Mouse (Mus musculus) megakaryocyte-erythroid progenitor cell, adult 5-6 weeks (primary cell): ENCODE results near the gene Tsga10. TPM values are rescaled to one million over a fixed set of nuclear protein-coding genes. Genes with fewer than 3 reads are reported as not detected.

Experiments
- ATAC-seq: replicated peaks from 2 replicates; pipeline ENCODE4 v1.8.0; 2016; ENCODE audit warnings: mild to moderate bottlenecking, inconsistent platforms; ENCODE audit not compliant: severe bottlenecking, poor library complexity, low FRiP score, low TSS enrichment
- total RNA-seq, 2 experiments: library from RNA; stranded (forward) in 1 of 2; stranded (reverse) in 1 of 2; fragments of 200-1000, 215-1000 nt in 1 of 2; fragments of >200 nt in 1 of 2; fragmentation: Nextera tagmentation in 1 of 2; gene quantifications; 2 replicates each; pipeline ENCODE4 v1.2.3; 2014 to 2017

Tsga10 gene
- 1.4 and 2.4 TPM in 2 replicates for total RNA-seq (2014; fragmentation: Nextera tagmentation)
- total RNA-seq (2017), result 2.2 and 4.6 TPM in 2 replicates

DNA sequence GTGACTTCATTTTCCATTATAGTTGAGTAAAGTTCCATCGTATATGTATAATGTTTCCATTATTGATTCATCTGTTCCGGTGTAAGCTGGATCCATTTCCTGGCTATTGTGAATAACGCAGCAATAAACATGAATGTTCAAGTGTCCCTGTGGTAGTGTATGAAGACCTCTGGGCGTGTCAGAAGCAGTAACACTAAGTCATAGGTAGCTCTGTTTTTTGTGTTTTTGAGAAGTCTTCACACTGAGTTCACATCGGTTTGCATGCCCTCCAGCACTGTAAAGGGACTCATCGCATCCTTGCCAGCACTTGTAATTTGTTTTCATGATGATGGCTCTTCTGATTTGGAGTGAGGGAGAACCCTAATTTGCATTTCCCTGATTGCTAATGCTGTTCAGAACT is at the start of gene Tsga10:
Gene Tsga10 (minus strand): TSS at position 144 of the 400 bp plus-strand sequence.
- ATAC-seq, result no peak

DNA sequence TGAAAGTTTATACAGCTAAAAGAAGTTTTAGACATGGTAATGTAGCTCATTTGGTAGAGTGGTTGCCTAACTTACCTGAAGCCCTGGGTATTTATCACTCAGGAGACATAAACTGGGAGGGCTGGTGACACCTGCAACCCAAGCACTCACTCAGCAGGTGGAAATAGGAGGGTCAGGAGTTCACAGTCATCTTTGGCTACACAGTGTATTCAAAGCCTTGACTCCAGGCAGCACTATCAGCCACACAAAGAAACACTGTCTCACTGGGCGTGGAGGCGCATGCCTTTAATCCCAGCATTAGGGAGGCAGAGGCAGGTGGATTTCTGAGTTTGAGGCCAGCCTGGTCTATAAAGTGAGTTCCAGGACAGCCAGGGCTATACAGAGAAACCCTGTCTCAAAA is 46.5 kb upstream of the Tsga10 start:
- no peak for ATAC-seq

DNA sequence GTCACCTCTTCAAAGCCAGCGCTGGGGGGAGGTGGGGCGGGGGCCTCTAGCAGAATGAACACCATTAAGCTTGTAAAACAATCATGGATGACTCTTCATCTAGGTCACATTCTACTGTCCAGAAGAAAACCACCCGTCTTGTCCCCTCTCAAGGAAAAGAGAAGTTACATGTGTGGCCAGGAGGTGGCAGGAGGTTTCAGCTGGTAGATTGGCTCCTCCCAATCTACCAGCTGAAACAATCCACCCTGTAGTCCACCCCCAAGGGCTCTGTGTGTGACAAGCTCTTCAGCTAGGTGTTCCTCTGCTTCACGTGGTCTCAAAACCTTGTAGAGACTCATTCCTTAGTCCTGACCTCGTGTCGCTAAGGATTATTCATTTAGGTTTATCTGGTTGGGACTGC is 36.9 kb upstream of the Tsga10 start:
- ATAC-seq, result peak; percentile 86

DNA sequence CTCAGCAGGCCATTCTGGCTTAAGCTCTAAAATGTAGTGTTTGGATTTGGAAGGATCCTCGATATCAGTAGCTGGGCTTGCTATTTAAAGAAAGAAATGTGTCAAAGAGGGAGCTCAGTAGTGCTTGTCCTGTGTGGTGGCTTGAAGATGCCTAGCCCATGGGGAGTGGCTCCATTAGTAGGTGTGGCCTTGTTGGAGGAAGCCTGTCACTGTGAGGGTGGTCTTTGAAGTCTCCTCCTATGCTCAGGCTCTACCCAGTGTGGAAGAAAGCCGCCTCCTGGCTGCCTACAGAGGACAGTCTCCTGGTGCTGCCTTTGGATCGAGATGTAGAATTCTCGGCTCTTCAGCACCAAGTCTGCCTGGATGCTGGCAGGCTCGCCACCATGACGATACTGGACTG is 34.1 kb upstream of the Tsga10 start:
- ATAC-seq, result no peak

DNA sequence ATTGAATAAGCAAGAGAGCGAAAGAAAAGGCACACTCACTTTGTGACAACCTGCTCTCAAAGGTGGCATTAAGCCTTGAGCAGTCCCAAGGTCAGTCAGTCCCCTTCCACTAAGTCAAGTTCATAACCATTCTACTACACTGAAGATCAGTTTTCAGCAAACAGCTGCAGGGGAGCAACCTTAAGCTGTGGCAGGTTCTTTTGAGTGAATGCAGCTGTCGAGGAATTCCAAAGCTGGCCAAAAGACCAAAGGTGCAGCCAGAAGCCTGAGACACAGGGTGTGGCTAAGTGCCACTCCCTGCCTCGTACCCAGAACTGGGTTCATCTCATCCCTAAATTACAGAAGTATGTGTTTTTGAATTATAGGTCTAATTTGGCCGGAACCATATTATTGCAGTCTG is 33.6 kb upstream of the Tsga10 start:
- no peak for ATAC-seq

DNA sequence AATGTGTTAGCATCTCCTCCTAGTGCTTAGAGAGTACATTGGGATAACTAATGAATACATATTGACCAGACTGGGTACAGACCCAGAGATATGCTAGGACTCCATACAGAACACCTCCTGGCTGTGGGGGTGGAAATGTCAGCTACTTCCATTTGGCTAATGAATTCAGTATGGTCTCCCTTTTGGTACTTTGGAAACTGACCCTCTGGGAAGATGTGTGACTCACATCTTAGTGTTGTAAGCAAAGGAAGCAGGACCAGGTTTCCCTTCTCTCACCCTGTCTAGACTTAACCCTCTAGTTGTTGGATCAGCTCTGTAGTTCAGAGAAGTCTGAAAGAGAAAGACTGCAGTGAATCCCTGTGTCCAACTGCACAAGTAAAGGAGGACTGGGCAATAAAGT is 28.4 kb upstream of the Tsga10 start:
- ATAC-seq, result no peak

DNA sequence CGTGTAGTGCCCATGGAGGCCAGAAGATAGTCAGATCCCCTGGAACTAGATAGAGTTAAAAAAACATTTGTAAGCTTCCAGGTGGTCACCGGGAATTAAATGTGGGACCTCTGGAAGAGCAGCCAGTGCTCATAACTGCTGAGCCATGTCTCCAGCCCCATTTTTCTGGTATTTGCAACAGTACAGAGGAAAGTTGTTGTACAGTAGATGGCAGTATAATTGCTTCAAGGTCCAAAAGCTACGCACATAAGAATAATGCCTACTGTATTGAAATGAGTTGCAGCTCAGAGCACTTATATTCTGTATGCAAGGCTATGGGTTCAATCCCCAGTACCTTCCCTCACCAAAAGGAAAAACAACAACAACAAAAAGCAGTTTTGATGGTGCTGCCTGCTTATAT is 25.2 kb upstream of the Tsga10 start:
- ATAC-seq, result peak; percentile 60

DNA sequence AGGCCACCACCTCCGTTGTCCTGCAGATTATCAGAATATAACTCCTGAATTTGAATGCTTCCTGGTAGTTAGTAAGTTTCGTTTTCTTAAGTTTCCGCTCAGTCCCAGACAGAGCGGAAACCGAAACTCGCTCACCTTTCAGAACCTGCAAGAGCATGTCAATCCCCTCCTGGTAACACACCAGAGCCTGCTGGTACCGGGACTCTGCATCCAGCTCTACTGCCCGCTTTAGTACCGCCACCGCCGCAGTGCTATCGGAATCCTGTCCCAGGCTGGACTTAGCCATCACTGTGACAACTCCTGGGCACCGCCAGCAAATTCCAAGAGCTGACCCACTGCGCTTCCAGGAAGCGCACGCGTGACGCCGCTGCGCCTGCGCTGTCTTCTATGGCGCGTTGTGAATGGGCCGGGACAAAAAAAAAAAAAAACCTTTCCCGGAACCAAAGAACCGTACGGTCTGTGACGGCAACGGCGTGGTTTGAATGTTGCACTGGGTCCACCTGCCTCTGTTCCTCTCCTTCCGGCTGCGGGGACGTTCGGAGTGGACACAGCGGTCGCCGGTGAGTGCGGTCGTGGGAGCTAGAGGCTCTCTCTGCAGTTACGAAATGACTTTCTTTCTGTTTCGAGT is 23.9 kb upstream of the Tsga10 start, which contains the start of the genes Mitd1 and Mrpl30:
Gene Mitd1 (minus strand): TSS at position 387 of the 628 bp plus-strand sequence.
Gene Mrpl30 (plus strand): TSS at position 453 of the 628 bp plus-strand sequence.
- peak; percentile 81 for ATAC-seq

DNA sequence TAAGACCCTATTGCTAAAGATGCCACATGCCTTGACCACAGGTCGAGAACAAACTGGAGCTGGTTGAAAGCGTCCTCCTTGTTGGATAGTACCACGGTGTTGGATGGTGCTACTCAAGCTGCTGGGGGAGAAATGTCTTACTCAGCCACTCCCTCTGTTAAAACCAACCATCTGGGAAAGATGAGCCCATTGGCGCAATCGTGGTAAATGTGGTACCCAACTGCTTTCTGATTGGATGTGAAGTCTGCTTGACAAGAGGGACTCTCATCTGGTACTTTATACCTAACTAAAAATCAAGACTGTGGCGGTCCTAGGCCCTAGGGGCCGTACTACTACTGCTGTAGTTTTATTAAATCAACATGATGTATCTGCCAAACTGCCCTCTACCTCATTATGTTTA is 23.0 kb upstream of the Tsga10 start:
- no peak for ATAC-seq

DNA sequence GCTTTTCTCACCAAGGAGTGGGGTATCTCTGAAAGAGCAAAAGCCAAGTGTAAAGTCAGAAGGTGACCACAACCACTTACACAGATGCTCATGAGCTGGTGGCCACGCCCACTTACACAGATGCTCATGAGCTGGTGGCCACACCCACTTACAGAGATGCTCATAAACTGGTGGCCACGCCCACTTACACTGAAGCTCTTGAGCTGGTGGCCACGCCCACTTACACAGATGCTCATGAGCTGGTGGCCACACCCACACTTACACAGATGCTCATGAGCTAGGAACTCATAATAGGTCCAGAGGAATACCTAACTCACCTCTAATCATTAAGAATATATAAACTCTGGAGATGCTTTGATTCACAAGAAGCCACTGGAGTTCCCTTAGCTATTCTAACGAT is 18.2 kb upstream of the Tsga10 start:
- peak; percentile 89 for ATAC-seq

DNA sequence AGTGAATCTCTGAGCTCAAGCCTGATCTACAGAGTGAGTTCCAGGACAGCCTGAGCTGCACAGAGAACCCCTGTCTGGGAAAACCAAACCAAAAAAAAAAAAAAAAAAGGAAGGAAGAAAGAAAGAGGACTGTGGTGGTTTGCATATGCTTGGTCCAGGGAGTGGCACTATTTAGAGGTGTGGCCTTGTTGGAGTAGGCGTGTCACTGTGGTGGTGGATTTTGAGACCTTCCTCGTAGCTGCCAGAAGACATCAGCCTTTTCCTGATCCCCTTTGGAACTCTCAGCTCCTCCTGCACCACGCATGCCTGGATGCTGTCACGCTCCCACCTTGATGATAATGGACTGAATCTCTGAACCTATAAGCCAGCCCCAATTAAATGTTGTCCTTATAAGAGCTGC is 17.2 kb upstream of the Tsga10 start:
- no peak for ATAC-seq

DNA sequence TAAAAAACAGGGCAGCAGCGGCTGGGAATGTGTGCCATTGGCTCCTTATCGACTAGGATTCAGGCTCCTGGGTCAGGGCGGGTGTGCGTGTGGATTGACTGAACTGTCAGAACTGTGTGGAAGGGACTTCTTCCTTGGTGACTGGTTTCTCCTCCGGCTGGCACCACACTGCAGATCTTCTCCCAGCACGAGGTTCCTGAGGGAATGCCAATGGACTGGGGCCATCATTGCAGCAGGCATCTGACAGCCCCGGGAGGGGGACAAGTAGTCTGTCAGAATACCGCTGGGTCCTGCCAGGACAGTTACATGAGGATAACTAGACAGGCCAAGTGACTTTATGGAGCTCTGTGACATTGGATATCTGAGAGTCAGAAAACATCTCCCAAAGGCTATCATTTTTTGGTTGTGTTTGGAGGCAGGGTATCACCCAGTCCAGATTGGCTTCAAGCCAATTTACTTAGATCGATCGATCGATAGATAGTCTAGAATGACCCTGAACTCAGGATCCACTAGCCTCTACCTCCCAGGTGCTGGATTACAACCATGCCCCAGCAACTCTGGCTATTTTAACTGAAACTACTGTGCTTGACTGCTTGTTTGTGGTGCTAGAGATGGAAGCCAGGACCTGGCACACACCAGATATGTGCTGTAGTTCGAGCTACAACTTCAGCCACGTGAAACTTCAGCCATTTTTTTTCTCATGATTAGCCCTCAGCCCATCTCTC is 11.7 kb upstream of the Tsga10 start:
- ATAC-seq, result no peak

DNA sequence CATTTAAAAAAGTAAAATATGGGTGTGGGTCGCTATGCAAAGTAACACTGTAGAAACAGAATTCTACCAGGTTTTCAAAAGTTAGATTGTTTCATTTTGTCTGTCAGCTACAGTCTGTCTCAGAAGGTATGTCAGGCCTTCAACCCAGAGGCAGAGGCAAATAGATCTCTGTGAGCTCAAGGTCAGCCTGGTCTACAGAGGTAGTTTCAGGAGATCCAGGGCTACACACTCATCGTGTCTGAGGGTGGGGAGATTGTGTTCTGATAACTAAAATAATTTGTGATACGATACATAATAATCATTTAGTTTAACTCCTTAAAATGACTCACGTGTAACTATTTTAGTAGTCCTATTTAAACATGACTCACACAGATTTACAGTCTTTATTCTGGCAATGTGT is 6.9 kb upstream of the Tsga10 start:
- no peak for ATAC-seq

DNA sequence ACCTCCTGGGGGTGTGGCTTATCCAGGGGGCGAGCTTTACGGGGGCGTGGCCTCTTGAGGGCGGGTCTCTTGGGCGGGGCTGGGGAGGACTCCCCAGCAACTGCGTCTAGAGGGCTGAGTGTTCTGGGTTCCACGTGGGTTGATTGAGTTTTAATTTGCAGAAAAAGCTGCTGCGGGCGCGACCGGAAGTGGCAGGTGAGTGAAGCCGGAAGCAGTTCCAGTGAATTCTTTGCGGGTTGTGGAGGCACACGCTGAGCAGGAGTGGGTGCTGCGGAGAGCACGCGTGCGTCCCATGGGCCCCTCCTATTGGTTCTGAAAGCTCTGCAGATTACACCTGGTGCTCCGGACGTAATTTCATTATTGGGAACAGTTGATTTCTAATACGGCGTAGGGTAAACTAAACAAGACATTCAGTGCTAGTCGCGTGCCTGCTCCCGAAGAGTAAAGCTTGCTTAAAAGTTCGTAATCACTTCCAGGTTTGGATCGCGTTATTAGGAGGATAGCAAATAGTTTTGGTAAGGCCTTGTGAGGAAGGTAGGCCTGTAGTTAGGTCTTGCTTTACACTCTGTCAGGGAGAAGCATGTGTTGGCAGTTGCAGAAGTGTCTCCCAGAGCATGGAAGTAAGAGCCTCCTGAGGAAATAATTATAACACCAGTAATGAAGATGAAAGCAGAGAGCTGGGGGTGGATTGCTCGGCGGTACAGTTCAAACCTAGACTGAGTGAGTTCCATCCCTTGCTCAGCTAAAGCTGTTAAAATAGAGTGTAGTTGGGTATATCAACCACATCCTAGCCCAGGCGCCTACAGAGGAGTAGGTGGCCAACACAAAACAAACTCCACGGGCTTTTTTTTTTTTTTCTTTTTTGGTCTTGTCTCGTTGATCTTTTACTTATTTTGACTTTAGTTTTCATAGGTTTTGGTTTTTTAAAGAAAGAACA is 6.2 kb upstream of the Tsga10 start:
- peak; percentile 80 for ATAC-seq

DNA sequence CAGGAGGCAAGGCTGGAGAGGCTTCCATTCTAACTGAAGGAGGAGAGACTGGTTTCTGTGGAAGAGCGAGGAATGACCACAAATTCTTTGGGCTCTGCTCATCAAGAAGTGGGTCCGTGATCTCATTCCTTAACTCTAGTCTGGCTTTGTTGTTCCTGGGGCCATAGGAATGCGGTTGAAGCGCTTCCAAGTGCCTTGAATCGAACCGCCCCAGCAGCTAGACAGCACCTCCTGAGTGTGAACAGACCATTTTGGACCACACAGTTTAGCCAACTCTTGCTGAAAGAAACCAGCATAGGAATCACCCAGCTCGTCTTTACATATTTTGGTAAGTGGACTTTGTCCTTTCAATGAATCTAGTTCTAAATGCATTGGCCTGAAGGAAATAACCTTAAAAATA is 5.5 kb upstream of the Tsga10 start, which contains the start of gene Lipt1:
Gene Lipt1 (plus strand): TSS at position 35 of the 400 bp plus-strand sequence.
- ATAC-seq, result peak; percentile 15; the same call in 1 of the 2 replicates

DNA sequence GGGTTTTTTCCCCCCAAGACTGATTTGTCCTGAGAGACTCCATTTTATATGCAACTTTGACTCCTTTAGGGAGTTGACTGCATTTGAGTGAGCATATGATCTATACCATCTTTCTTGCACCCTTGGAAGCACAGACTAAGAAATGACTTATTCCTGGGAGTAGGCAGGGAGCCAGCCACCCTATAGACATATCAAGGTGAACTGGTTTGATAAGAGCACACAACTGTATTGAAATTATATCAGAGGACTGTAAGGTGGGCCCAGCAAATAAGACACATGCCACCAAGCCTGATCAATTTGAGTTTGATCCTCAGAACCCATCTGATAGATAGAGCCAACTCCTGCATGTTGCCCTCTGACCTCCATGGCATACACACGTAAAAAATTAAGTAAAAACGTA is 3.1 kb upstream of the Tsga10 start:
- no peak for ATAC-seq

DNA sequence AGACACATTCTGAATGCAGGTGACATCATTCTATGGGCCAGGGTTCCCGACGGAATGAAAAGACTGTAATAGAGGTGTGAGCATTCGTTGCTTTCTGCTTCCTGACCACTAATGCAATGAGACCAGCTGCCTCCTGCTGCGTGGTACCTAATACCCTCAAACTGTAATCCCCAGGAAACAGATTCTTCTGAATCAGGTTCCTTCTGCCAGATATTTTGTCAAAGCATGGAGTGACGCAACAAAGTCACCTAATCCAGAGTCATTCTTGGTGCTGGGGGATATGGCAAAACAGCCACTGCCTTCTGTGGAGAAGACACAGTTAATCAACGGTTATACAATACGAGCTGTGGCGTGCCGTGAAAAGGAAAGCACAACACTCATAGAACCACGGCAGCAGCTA is 2.4 kb upstream of the Tsga10 start:
- ATAC-seq, result no peak

DNA sequence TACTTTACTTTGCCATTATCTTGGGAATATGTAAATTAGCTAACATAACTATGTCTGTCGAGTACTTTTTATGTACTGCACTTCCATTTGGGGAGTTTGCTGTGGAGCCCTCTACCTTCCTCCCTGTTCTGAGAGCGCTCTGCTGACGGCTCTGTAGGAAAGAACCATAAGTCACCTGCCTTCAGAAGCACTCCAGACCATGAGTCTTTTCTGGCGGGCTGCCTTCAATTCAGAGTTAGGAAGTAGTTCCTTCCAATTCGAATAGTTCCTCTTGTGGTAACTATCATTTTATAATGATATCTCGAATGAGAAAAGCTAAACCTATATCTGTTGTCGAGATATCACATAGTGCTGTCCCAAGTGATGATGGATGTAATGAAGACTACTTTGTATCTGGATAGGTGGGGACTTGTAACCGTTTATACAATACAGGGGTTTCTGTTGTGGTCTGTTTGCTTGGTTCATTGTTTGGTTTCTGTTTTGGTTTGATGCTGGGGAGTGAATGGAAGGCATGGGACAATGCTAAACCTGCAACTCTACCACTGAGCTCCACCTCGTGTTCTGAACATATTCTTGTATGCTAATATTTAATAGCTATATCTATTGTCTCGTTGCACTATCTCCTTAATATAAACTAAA is 1.6 kb upstream of the Tsga10 start:
- no peak for ATAC-seq

DNA sequence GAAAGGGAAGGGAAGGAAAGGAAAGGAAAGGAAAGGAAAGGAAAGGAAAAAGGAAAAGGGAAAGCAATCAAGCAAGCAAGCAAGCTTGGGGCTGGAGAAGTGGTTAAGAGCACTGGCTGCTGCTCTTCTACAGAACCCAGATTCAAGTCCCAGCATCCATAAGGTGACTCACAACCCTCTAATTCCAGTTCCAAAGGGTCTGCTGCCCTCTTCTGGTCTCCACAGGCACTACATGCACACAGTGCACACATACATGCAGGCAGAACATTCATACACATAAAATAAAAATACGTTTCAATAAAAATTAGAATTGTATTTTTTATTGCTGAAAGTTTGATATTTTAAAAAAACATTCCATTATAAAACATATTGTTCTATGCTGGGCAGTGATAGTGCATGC is 827 bp upstream of the Tsga10 start:
- no peak for ATAC-seq
